Mouse (Mus musculus) midbrain, embryonic 14.5 days (tissue): ENCODE measurements around the gene Creld1. TPM values are rescaled to one million over a fixed set of nuclear protein-coding genes. Genes with fewer than 3 reads are reported as not detected.

Experiments used
- ATAC-seq: fragments of 200-750 bp; cut with Nextera tagmentation; 2 replicates; pipeline ENCODE4 v1.8.0; 2017; ENCODE audit warnings: moderate number of reproducible peaks, moderate library complexity; ENCODE audit not compliant: low FRiP score, low TSS enrichment
- DNase-seq: peaks from one replicate; pipeline ENCODE4 v3.0.0-alpha.2; 2015
- H3K27ac ChIP-seq: fragments of 300-500 bp; sonication (generic); replicated peaks from 2 replicates; pipeline ENCODE4 v1.5.1; 2014; ENCODE audit warnings: mild to moderate bottlenecking, low read depth, low read length, moderate library complexity
- H3K27me3 ChIP-seq: fragments of 300-500 bp; sonication (generic); 2 replicates; pipeline ENCODE4 v1.6.1; 2014; ENCODE audit warnings: low read length, control low read depth, mixed read lengths; ENCODE audit not compliant: control insufficient read depth, insufficient read depth
- H3K36me3 ChIP-seq: fragments of 300-500 bp; sonication (generic); 2 replicates; pipeline ENCODE4 v1.6.1; 2014; ENCODE audit warnings: low read length, control low read depth; ENCODE audit not compliant: control insufficient read depth, insufficient read depth
- H3K4me1 ChIP-seq: fragments of 300-500 bp; sonication (generic); 2 replicates; pipeline ENCODE4 v1.6.1; 2014; ENCODE audit warnings: mild to moderate bottlenecking, antibody characterized with exemption, low read length, control low read depth; ENCODE audit not compliant: control insufficient read depth, insufficient read depth
- H3K4me2 ChIP-seq: fragments of 300-500 bp; sonication (generic); 2 replicates; pipeline ENCODE4 v1.6.1; 2014; ENCODE audit warnings: mild to moderate bottlenecking, low read length, moderate library complexity
- H3K4me3 ChIP-seq: fragments of 300-500 bp; sonication (generic); replicated peaks from 2 replicates; pipeline ENCODE4 v1.5.1; 2014; ENCODE audit warnings: low read depth, low read length
- H3K9ac ChIP-seq: fragments of 300-500 bp; sonication (generic); replicated peaks from 2 replicates; pipeline ENCODE4 v1.6.1; 2014; ENCODE audit warnings: mild to moderate bottlenecking, low read length, moderate library complexity
- H3K9me3 ChIP-seq: fragments of 300-500 bp; sonication (generic); 2 replicates; pipeline ENCODE4 v1.6.1; 2016; ENCODE audit warnings: low read length, control low read depth, mixed read lengths; ENCODE audit not compliant: control insufficient read depth
- WGBS: fragments of 180-500 bp; shearing (Covaris S2); extraction: QIAGEN DNeasy Blood & Tissue Kit; methylation state at CpG from one replicate; pipeline ENCODE4 v1.1.7; 2014; 5-methylcytosine and 5-hydroxymethylcytosine counted together
- polyA plus RNA-seq: library from polyadenylated mRNA; unstranded; fragments of >200 nt; fragmentation: Nextera tagmentation; extraction: Ambion mirVana; gene quantifications from 2 replicates; pipeline ENCODE4 v1.2.1, GENCODE M21; 2014

The Creld1 gene
- polyA plus RNA-seq, 1 experiment from 2014 or later: 51.1 TPM

- peak; percentile 31 for DNase-seq
- 61% methylated on average over 7 of the region's 7 CpGs for WGBS
Observed at GRCm38 (mm10) chr6:113508272-113508946, 25.3 kb downstream of the Creld1 start.

GRCm38 (mm10) chr6:113508947-113509280 lies 25.8 kb downstream of the Creld1 start:
- WGBS: 48% methylated on average over 5 of the region's 5 CpGs
- no peak for DNase-seq

More at GRCm38 (mm10) chr6:113508272-113508946, 25.3 kb downstream of the Creld1 start:
- no peak overlapping the region for H3K9ac ChIP-seq
- no peak overlapping the region for H3K4me2 ChIP-seq
- H3K36me3 ChIP-seq: peaks cover 6% of the 10 kb centered on the region
- ATAC-seq: no peak
- no peak overlapping the region for H3K4me3 ChIP-seq
- H3K27ac ChIP-seq: no peak overlapping the region
- no peaks in the 10 kb centered on the region for H3K27me3 ChIP-seq
- no peaks in the 10 kb centered on the region for H3K9me3 ChIP-seq
- H3K4me1 ChIP-seq: no peaks in the 10 kb centered on the region

GRCm38 (mm10) chr6:113513944-113514343 lies 30.8 kb downstream of the Creld1 start:
- ATAC-seq (no peak), DNase-seq (no peak)
- Histone ChIP-seq H3K27me3 (no peaks in the 10 kb centered on the region), H3K4me1 (no peaks in the 10 kb centered on the region), H3K9me3 (no peaks in the 10 kb centered on the region), H3K9ac (no peak overlapping the region), H3K4me2 (no peak overlapping the region), H3K4me3 (no peak overlapping the region), H3K27ac (no peak overlapping the region), H3K36me3 (peaks cover 62% of the 10 kb centered on the region)
- WGBS: 92% methylated on average over 6 of the region's 6 CpGs

More at GRCm38 (mm10) chr6:113508947-113509280, 25.8 kb downstream of the Creld1 start:
- Histone ChIP-seq H3K27ac (no peak overlapping the region), H3K9ac (no peak overlapping the region), H3K4me3 (no peak overlapping the region), H3K27me3 (no peaks in the 10 kb centered on the region), H3K36me3 (peaks cover 11% of the 10 kb centered on the region), H3K4me2 (no peak overlapping the region), H3K4me1 (no peaks in the 10 kb centered on the region), H3K9me3 (no peaks in the 10 kb centered on the region)
- no peak for ATAC-seq

- no peak overlapping the region for H3K9ac ChIP-seq
- no peak overlapping the region for H3K4me2 ChIP-seq
- no peak overlapping the region for H3K4me3 ChIP-seq
- H3K9me3 ChIP-seq: no peaks in the 10 kb centered on the region
- H3K36me3 ChIP-seq: peaks cover 68% of the 10 kb centered on the region
- H3K27me3 ChIP-seq: no peaks in the 10 kb centered on the region
- DNase-seq (no peak), ATAC-seq (no peak)
- WGBS: 97% methylated on average over 3 of the region's 3 CpGs
- H3K4me1 ChIP-seq: no peaks in the 10 kb centered on the region
- H3K27ac ChIP-seq: no peak overlapping the region
Observed at GRCm38 (mm10) chr6:113514600-113514999, 31.5 kb downstream of the Creld1 start.

GRCm38 (mm10) chr6:113517434-113518080 lies 34.5 kb downstream of the Creld1 start:
- Histone ChIP-seq H3K4me2 (no peak overlapping the region), H3K9ac (no peak overlapping the region), H3K36me3 (peaks cover 88% of the 10 kb centered on the region), H3K4me1 (no peaks in the 10 kb centered on the region), H3K27me3 (no peaks in the 10 kb centered on the region), H3K4me3 (no peak overlapping the region), H3K9me3 (no peaks in the 10 kb centered on the region), H3K27ac (no peak overlapping the region)
- no peak for DNase-seq
- no peak for ATAC-seq
- WGBS: 98% methylated on average over 8 of the region's 8 CpGs

- 90% methylated on average over 1 of the region's 1 CpGs for WGBS
- no peak for DNase-seq
- Histone ChIP-seq H3K4me2 (no peak overlapping the region), H3K27me3 (no peaks in the 10 kb centered on the region), H3K27ac (no peak overlapping the region), H3K9me3 (no peaks in the 10 kb centered on the region), H3K36me3 (peaks cover 54% of the 10 kb centered on the region), H3K9ac (no peak overlapping the region), H3K4me1 (no peaks in the 10 kb centered on the region), H3K4me3 (no peak overlapping the region)
- ATAC-seq: no peak
Observed at GRCm38 (mm10) chr6:113522310-113522709, 39.2 kb downstream of the Creld1 start.

GRCm38 (mm10) chr6:113523420-113523819 lies 40.3 kb downstream of the Creld1 start:
- H3K36me3 ChIP-seq: peaks cover 45% of the 10 kb centered on the region
- no peaks in the 10 kb centered on the region for H3K4me1 ChIP-seq
- no peak overlapping the region for H3K9ac ChIP-seq
- no peak overlapping the region for H3K4me3 ChIP-seq
- no peaks in the 10 kb centered on the region for H3K27me3 ChIP-seq
- H3K27ac ChIP-seq: no peak overlapping the region
- no peaks in the 10 kb centered on the region for H3K9me3 ChIP-seq
- no peak overlapping the region for H3K4me2 ChIP-seq
- 93% methylated on average over 8 of the region's 8 CpGs for WGBS
- ATAC-seq (no peak), DNase-seq (no peak)

- Histone ChIP-seq H3K9me3 (no peaks in the 10 kb centered on the region), H3K4me1 (peaks cover 10% of the 10 kb centered on the region; the same call in 1 of the 2 replicates), H3K4me2 (peak within 1 kb of the TSS; percentile 72), H3K4me3 (peak within 1 kb of the TSS; percentile 90), H3K9ac (peak within 1 kb of the TSS; percentile 80), H3K36me3 (0 out of 2 replicates have a peak, but pooled peaks cover 3% of the 10 kb centered on the region), H3K27ac (0 out of 2 replicates have a peak within 1 kb of the TSS, but pooled peaks have one; percentile 63), H3K27me3 (no peaks in the 10 kb centered on the region)
- DNase-seq (peak; percentile 95), ATAC-seq (peak; percentile 85; the same call in 1 of the 2 replicates)
- 2% methylated on average over 47 of the region's 47 CpGs for WGBS
Observed at GRCm38 (mm10) chr6:113530932-113531839, 48.1 kb downstream of the Creld1 start, which contains the start of the genes Emc3 and Fancd2. Gene Emc3 (minus strand): TSS chr6:113531652. Gene Fancd2 (plus strand): TSS chr6:113531682.
